Mouse (Mus musculus) hindbrain, embryonic 15.5 days (tissue): ENCODE results near the gene Stk4. TPM values are rescaled to one million over a fixed set of nuclear protein-coding genes. Genes with fewer than 3 reads are reported as not detected.
A peak's percentile ranks its signal among the peaks of the same experiment; 100 is the strongest.

Source experiments
- ATAC-seq: fragments of 200-750 bp; cut with Nextera tagmentation; 2 replicates; pipeline ENCODE4 v1.8.0; 2017; ENCODE audit warnings: low read depth, moderate number of reproducible peaks, moderate TSS enrichment; ENCODE audit not compliant: low FRiP score
- H3K27ac ChIP-seq: fragments of 300-500 bp; sonication (generic); replicated peaks from 2 replicates; pipeline ENCODE4 v1.5.1; 2015; ENCODE audit warnings: mild to moderate bottlenecking, inconsistent platforms
- H3K27me3 ChIP-seq: fragments of 300-500 bp; sonication (generic); 2 replicates; pipeline ENCODE4 v1.6.1; 2015; ENCODE audit warnings: control low read depth, inconsistent platforms
- H3K36me3 ChIP-seq: fragments of 300-500 bp; sonication (generic); 2 replicates; pipeline ENCODE4 v1.6.1; 2015; ENCODE audit warnings: control low read depth, inconsistent platforms
- H3K4me1 ChIP-seq: fragments of 300-500 bp; sonication (generic); replicated peaks from 2 replicates; pipeline ENCODE4 v1.6.1; 2015; ENCODE audit warnings: control low read depth, inconsistent platforms
- H3K4me2 ChIP-seq: fragments of 300-500 bp; sonication (generic); 2 replicates; pipeline ENCODE4 v1.6.1; 2015; ENCODE audit warnings: moderate library complexity, mild to moderate bottlenecking, inconsistent platforms
- H3K4me3 ChIP-seq: fragments of 300-500 bp; sonication (generic); 2 replicates; pipeline ENCODE4 v1.5.1; 2015; ENCODE audit warnings: mild to moderate bottlenecking, inconsistent platforms
- H3K9ac ChIP-seq: fragments of 300-500 bp; sonication (generic); 2 replicates; pipeline ENCODE4 v1.6.1; 2015; ENCODE audit warnings: inconsistent platforms
- H3K9me3 ChIP-seq: fragments of 300-500 bp; sonication (generic); 2 replicates; pipeline ENCODE4 v1.6.1; 2016; ENCODE audit warnings: control low read depth, inconsistent platforms
- WGBS: fragments of 180-500 bp; shearing (Covaris S2); methylation state at CpG from one replicate; pipeline ENCODE4 v1.1.7; 2015; 5-methylcytosine and 5-hydroxymethylcytosine counted together
- polyA plus RNA-seq: library from polyadenylated mRNA; unstranded; fragments of >200 nt; fragmentation: Nextera tagmentation; extraction: Ambion mirVana; gene quantifications from 2 replicates; pipeline ENCODE4 v1.2.1, GENCODE M21; 2015

Stk4 gene
- 17.5 and 21.4 TPM in 2 replicates for polyA plus RNA-seq

DNA sequence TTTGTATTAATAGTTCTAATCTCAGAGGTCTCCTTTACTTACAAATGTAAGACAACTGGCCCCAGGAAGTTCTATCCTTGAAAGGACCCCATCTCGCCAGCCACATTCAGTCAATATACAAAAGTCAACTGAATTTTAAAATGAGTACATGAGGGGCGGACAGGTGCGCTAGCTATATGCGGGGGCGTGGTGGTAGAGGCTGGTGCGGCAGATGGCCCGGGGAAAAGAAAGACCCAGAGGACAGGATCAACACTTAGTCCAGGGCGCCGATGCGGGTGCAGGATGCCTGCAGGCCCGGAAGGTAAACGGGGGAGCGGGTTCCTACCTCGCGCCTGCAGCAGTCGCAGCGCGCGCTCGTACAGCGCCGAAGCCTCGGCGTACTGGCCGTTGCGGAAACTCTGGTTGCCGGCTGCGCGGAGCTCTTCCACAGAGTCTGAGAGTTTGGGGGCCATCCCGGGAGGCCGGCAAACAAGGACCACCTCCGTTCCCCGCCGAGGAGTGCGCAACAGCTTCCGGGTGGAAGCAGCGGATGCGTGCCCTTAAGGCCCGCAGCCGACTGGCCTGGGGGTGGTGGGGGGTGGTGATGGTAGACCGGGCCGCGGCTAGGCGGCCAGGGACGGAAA is at the start of gene Stk4:
Gene Stk4, plus strand, starts transcription at position 181 of the 623 bp plus-strand sequence.
- peak; percentile 39 for ATAC-seq
- H3K4me1 ChIP-seq, result peaks cover 32% of the 10 kb centered on the region
- H3K27ac ChIP-seq, result peak within 1 kb of the TSS; percentile 84
- H3K4me3 ChIP-seq, result peak within 1 kb of the TSS; percentile 83
- H3K36me3 ChIP-seq, result peaks cover 7% of the 10 kb centered on the region; the same call in 1 of the 2 replicates
- H3K9ac ChIP-seq, result peak within 1 kb of the TSS; percentile 82
- H3K4me2 ChIP-seq, result peak within 1 kb of the TSS; percentile 79
- WGBS, result under 1% methylated on average over 45 of the region's 45 CpGs
- no peaks in the 10 kb centered on the region for H3K9me3 ChIP-seq
- H3K27me3 ChIP-seq, result no peaks in the 10 kb centered on the region

DNA sequence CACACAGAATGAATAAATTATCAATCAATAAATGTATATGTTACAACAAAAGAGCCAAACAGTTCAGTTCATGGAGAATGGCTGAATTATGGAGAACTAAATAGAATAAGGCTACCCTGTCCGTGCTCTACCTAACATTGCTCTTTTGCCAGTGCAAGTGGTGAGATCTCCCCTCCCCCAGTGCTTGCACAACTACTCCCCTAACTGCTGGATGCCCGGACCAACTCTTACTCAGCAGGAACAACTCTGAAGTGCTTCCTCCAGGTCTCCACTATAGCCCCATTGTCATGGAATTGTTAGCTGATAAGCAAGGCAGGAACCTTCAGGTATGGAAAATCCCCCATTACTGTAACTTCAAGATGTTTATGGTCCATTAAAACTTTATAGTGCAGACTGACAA is 48.0 kb upstream of the Stk4 start:
- no peak for ATAC-seq
- H3K4me3 ChIP-seq, result no peak overlapping the region
- H3K27ac ChIP-seq, result no peak overlapping the region
- no peak overlapping the region for H3K9ac ChIP-seq
- H3K4me2 ChIP-seq, result no peak overlapping the region
- H3K27me3 ChIP-seq, result no peaks in the 10 kb centered on the region
- H3K4me1 ChIP-seq, result no peaks in the 10 kb centered on the region
- WGBS, result 63% methylated on average over 2 of the region's 2 CpGs
- H3K9me3 ChIP-seq, result no peaks in the 10 kb centered on the region
- peaks cover 30% of the 10 kb centered on the region for H3K36me3 ChIP-seq

DNA sequence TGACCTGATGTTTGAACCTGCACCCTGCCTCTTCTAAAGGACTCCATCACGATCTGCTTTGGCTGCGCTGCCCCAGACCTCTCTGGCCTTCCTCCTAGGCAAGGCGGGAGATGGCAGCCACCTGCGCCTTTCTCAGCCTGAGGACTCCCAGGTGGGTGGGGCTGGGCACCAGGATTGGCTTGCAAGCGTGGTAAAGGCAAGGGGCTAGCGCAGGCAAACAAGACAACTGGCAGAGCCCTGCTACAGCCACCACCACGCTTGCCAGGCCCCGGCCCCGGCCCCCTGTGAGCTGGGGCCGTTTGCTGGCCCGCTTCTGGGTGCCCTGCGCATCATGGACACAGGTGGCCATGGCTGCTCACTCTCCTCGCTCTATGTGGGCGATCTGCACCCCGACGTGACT is 45.0 kb upstream of the Stk4 start, which contains the start of gene Pabpc1l:
Gene Pabpc1l, plus strand, starts transcription at position 301 of the 400 bp plus-strand sequence.
- H3K27me3 ChIP-seq, result no peaks in the 10 kb centered on the region
- H3K27ac ChIP-seq, result no peak within 1 kb of the TSS
- 88% methylated on average over 16 of the region's 16 CpGs for WGBS
- H3K4me3 ChIP-seq, result no peak within 1 kb of the TSS
- no peak within 1 kb of the TSS for H3K9ac ChIP-seq
- no peaks in the 10 kb centered on the region for H3K9me3 ChIP-seq
- H3K4me1 ChIP-seq, result no peaks in the 10 kb centered on the region
- no peak within 1 kb of the TSS for H3K4me2 ChIP-seq
- H3K36me3 ChIP-seq, result 0 out of 2 replicates have a peak, but pooled peaks cover under 1% of the 10 kb centered on the region
- no peak for ATAC-seq

DNA sequence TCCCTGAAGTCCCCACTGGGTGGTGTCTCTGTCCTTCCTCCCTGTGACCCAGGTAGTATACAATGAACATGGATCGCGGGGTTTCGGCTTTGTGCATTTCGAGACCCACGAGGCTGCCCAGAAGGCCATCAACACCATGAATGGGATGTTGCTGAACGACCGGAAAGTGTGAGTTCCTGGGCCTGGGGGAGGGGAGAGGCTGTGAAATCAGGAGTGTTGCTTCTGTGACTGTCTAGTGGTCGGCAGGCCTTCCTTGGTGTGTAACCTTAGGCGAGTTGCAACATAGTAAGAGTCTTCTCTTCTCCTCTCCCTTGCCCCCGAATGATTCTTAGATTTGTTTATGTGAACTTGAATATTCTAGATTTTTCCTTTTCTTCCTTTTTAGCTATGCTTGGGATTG is 39.0 kb upstream of the Stk4 start:
- Histone ChIP-seq H3K4me2 (no peak overlapping the region), H3K4me3 (no peak overlapping the region), H3K9ac (no peak overlapping the region), H3K9me3 (no peaks in the 10 kb centered on the region), H3K27me3 (no peaks in the 10 kb centered on the region), H3K36me3 (no peaks in the 10 kb centered on the region), H3K4me1 (no peaks in the 10 kb centered on the region), H3K27ac (no peak overlapping the region)
- WGBS, result 80% methylated on average over 10 of the region's 10 CpGs
- ATAC-seq, result no peak

DNA sequence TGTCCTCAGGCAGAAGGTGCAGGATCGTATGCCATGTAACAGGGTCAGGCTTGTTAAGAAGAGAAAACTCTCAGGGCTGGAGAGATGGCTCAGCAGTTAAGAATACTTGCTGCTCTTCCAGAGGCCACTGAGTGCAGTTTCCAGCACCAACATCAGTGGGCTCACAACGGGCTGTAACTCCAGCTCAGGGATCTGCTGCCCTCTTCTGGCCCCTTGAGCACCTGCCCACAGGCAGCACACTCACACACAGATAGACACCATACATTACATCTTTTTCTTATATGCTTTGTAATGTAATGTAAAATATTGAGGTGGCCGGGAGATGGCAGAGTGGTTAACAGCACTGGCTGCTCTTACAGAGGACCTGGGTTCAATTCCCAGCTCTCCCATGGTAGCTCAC is 37.1 kb upstream of the Stk4 start:
- H3K36me3 ChIP-seq, result no peaks in the 10 kb centered on the region

DNA sequence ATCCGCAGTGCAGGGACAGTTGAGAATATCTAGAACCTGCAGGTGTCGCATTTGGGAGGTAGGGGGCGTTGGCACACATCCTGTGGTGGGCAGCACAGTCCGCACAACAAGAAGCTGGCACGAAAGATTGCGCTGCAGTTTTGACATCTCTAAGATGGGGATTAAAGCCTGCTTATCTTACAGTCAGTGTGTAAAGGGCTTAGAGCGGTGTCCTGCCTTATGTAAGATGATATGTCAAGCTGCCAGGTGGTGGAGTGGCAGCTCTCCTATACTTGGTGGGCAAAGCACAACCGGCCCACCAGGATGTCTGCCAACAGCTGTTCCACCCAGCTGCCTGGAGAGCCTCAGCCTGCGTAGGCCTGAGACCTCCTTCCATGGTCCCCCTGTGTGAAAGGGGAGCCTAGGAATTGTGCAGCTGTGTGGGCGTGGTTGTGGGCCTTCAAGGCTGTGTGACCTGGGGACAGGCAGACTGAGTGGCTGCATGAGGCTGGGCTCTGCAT is 33.6 kb upstream of the Stk4 start:
- WGBS, result 52% methylated on average over 10 of the region's 10 CpGs
- Histone ChIP-seq H3K9me3 (no peaks in the 10 kb centered on the region), H3K4me1 (no peaks in the 10 kb centered on the region), H3K4me3 (no peak overlapping the region), H3K36me3 (no peaks in the 10 kb centered on the region), H3K27me3 (no peaks in the 10 kb centered on the region), H3K27ac (no peak overlapping the region), H3K9ac (no peak overlapping the region), H3K4me2 (no peak overlapping the region)
- 0 out of 2 replicates have a peak, but pooled peaks have one; percentile 42 for ATAC-seq

More for the DNA sequence above, 37.1 kb upstream of the Stk4 start:
- WGBS, result 98% methylated on average over 3 of the region's 3 CpGs
- Histone ChIP-seq H3K27me3 (no peaks in the 10 kb centered on the region), H3K9me3 (no peaks in the 10 kb centered on the region), H3K4me2 (no peak overlapping the region), H3K9ac (no peak overlapping the region), H3K4me1 (no peaks in the 10 kb centered on the region), H3K4me3 (no peak overlapping the region), H3K27ac (no peak overlapping the region)
- ATAC-seq, result no peak

DNA sequence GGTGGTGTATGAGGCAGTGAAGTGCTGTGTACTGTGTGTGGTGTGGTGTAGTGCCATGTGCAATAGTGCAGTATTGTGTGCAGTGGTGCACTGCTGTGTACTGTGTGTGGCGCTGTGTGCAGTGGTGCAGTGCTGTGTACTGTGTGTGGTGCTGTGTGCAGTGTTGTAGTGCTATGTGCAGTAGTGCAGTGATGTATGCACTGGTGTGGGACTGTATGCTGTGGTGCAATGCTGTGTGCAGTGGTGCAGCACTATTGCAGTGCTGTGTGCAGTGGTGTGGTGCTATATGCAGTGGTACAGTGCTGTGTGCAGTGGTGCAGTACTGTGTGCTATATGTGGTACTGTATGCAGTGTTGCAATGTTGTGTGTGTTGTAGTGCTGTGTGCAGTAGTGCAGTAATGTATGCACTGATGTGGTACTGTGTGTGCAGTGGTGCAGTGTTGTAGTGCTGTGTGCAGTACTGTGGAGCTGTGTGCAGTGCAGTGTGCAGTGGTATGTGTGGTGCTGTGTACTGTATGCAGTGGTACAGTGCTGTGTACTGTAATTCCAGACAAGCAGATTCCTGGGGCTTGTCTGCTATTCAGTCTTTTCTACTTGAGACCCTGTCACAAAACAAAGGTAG is 31.6 kb upstream of the Stk4 start:
- Histone ChIP-seq H3K4me1 (no peaks in the 10 kb centered on the region), H3K4me3 (no peak overlapping the region), H3K9ac (no peak overlapping the region), H3K27me3 (no peaks in the 10 kb centered on the region), H3K27ac (no peak overlapping the region), H3K4me2 (no peak overlapping the region), H3K9me3 (no peaks in the 10 kb centered on the region), H3K36me3 (no peaks in the 10 kb centered on the region)
- peak; percentile 79 for ATAC-seq
- WGBS, result 100% methylated on average over 1 of the region's 1 CpGs

DNA sequence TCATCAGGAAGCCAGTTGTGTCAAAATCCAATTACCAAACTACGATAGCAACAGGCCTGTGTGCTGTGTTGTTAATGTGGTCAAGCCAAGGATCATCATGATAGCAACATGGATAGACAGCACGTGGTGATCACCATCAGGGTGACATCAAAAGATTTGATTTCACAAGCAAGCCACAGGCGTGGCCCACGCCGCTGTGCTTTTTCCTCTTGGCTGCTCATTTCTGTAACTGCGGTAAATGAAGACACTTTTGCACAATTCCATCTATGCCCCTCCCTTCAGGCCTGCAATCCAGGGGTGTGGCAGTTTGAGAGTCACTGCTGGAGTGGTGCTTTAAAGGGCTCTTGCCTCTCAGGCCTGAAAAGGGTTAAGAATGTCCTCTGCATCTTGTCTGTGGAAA is 29.2 kb upstream of the Stk4 start:
- WGBS, result 88% methylated on average over 6 of the region's 6 CpGs

DNA sequence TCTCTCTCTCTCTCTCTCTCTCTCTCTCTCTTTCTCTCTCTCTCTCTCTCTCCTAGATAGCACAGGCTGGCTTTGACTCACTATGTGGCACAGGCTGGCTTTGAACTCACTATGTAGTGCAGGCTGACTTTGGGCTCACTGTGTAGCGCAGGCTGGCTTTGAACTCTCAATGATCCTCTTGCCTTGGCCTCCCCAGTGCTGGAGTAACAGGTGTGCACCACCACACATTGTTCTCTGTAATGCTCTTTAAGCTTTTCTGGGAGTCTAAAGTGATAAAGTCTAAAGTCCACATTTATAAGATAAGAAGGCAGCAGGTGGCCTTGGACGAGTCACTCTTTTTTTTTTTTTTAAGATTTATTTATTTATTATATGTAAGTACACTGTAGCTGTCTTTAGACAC is 28.6 kb upstream of the Stk4 start:
- no peak overlapping the region for H3K27ac ChIP-seq
- no peaks in the 10 kb centered on the region for H3K9me3 ChIP-seq
- no peak overlapping the region for H3K9ac ChIP-seq
- no peaks in the 10 kb centered on the region for H3K4me1 ChIP-seq
- no peaks in the 10 kb centered on the region for H3K36me3 ChIP-seq
- no peak overlapping the region for H3K4me3 ChIP-seq
- WGBS, result 91% methylated on average over 2 of the region's 2 CpGs
- H3K4me2 ChIP-seq, result no peak overlapping the region
- ATAC-seq, result no peak
- H3K27me3 ChIP-seq, result no peaks in the 10 kb centered on the region

More for the DNA sequence above, 29.2 kb upstream of the Stk4 start:
- Histone ChIP-seq H3K36me3 (no peaks in the 10 kb centered on the region), H3K9me3 (no peaks in the 10 kb centered on the region), H3K9ac (no peak overlapping the region), H3K4me3 (no peak overlapping the region), H3K27me3 (no peaks in the 10 kb centered on the region), H3K27ac (no peak overlapping the region), H3K4me2 (no peak overlapping the region), H3K4me1 (no peaks in the 10 kb centered on the region)
- no peak for ATAC-seq

DNA sequence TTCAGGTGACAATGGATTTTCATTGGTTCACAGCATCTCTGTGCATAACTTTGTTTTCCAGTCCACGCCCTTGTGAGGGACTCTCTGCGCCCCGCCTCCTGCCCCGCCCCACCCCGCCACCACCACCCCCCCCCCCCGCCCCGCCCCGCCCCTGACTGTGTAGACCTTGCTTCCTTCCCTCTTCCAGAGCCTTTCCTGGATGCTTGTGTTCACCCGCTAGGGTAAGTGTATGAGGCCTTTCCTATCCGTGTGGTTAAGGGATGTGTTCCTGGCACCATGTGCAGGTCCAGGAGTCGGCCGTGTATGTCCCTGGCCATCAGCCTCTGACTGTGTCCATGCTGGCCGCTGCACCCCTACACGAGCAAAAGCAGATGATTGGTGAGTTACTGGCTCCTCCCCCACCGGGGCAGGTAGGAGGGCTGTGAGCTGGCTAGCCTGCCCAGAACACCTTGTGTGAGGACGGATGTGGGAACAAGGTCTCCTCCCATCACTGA is 22.9 kb upstream of the Stk4 start:
- Histone ChIP-seq H3K4me1 (no peaks in the 10 kb centered on the region), H3K4me3 (peak overlapping the region; percentile 29), H3K9ac (peak overlapping the region; percentile 6; the same call in 1 of the 2 replicates), H3K4me2 (peak overlapping the region; percentile 49), H3K27me3 (no peaks in the 10 kb centered on the region), H3K27ac (no peak overlapping the region), H3K9me3 (no peaks in the 10 kb centered on the region), H3K36me3 (0 out of 2 replicates have a peak, but pooled peaks cover 2% of the 10 kb centered on the region)
- peak; percentile 72; the same call in 1 of the 2 replicates for ATAC-seq
- 1% methylated on average over 13 of the region's 16 CpGs for WGBS

DNA sequence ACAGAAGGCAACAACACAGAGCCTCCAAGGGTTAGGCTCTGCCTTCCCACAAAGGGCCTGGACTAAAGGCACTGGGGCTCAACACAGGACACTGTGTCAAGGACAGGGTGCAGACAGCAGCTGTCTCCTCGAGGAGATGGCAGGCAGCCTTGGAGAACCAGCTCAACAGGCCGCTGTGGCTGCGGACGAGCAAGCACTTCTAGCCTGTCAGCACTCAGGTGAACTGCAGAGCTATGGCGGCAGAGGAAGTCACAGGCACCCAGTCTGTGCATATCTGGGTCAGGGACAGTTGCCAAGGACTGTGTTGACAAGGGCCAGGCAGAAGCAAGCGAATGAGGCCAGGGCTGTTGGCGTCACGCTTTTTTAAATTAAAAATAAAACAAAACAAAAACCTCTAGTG is 16.4 kb upstream of the Stk4 start:
- H3K9me3 ChIP-seq, result no peaks in the 10 kb centered on the region
- H3K9ac ChIP-seq, result no peak overlapping the region
- peaks cover 49% of the 10 kb centered on the region for H3K36me3 ChIP-seq
- WGBS, result 96% methylated on average over 8 of the region's 8 CpGs
- no peak overlapping the region for H3K4me2 ChIP-seq
- H3K27ac ChIP-seq, result no peak overlapping the region
- no peak for ATAC-seq
- H3K27me3 ChIP-seq, result no peaks in the 10 kb centered on the region
- no peaks in the 10 kb centered on the region for H3K4me1 ChIP-seq
- no peak overlapping the region for H3K4me3 ChIP-seq

DNA sequence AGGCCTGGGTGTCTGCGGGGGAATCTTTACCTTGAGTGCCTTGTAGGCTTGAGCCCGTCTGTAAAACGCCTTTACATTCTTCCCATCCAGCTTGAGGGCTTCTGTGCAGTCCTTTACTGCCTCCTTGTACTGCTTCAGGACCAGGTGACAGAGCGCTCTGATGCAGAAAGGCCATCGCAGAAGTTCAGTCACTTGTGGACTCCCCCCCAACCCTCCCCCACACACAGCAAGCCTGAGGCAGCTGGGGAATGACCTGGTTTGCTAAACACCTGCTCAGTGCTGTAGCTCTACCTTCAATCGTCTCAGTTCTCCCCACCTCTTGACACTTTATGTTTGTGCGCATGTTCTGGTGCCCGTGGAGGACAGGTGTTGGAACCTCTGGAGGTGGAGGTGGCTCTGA is 15.5 kb upstream of the Stk4 start:
- H3K9ac ChIP-seq, result no peak overlapping the region
- WGBS, result 97% methylated on average over 8 of the region's 8 CpGs
- H3K27me3 ChIP-seq, result no peaks in the 10 kb centered on the region
- H3K27ac ChIP-seq, result no peak overlapping the region
- no peak overlapping the region for H3K4me3 ChIP-seq
- peaks cover 58% of the 10 kb centered on the region for H3K36me3 ChIP-seq
- no peak overlapping the region for H3K4me2 ChIP-seq
- H3K9me3 ChIP-seq, result no peaks in the 10 kb centered on the region
- no peaks in the 10 kb centered on the region for H3K4me1 ChIP-seq
- no peak for ATAC-seq
